In the genomic region with DNA sequence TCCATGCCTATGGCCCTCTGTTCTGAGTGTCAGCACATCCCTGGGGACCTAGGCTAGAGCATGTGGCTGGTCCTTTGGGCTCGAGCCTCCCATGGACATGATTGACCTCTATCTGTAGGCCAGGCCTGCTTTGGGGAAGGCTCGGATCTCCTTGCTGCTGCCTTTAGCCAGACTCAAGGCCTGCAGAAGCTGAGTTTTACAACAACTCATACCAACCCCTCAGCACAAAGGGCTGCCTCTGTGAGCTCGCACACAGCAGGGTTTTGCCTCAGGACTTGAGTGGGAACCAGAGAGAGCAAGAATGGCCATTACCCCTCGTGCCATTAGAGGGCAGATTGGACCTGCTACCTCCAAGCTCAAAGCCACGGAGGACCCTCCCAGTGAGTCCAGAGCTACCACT, we compare ENCODE assay signal across 1 mouse cellular context.
TF ChIP-seq lines count a peak whose summit lies in the region.

No protein-coding gene starts in this region.

TF ChIP-seq in MEL, 35 proteins besides CTCF, POLR2A, EP300 and RAD21:
- TF ChIP-seq UBTF (IDR thresholded peaks at IDR 0.05; ENCODE audit: borderline replicate concordance, insufficient read depth, low read depth, low read length), result no peak
- no peak for TF ChIP-seq ETS1 (IDR thresholded peaks at IDR 0.05; ENCODE audit: low read depth, low read length)
- no peak for TF ChIP-seq CHD2 (IDR thresholded peaks at IDR 0.05; ENCODE audit: low read length)
- no peak for TF ChIP-seq ZC3H11A (IDR thresholded peaks at IDR 0.05; ENCODE audit: low read depth, low read length)
- no peak for TF ChIP-seq MEF2A (IDR thresholded peaks at IDR 0.05; ENCODE audit: extremely low read depth, insufficient replicate concordance, low read depth, low read length, poor library complexity, severe bottlenecking)
- TF ChIP-seq GATA1 (IDR thresholded peaks at IDR 0.05; ENCODE audit: low read depth, low read length), result no peak
- no peak for TF ChIP-seq TBP (IDR thresholded peaks at IDR 0.05; ENCODE audit: low read depth, low read length)
- TF ChIP-seq ZKSCAN1 (IDR thresholded peaks at IDR 0.05; ENCODE audit: low read depth, low read length), result no peak
- TF ChIP-seq HCFC1 (IDR thresholded peaks at IDR 0.05; ENCODE audit: low read depth, low read length), result no peak
- TF ChIP-seq MAZ (IDR thresholded peaks at IDR 0.05; ENCODE audit: low read depth, low read length), result no peak
- no peak for TF ChIP-seq JUND (IDR thresholded peaks at IDR 0.05; ENCODE audit: low read depth, low read length)
- TF ChIP-seq MAFK (IDR thresholded peaks at IDR 0.05; ENCODE audit: borderline replicate concordance, low read depth, low read length), result no peak
